Mouse (Mus musculus) lung, postnatal 0 days (tissue): ENCODE results near the gene Smg5. TPM values are rescaled to one million over a fixed set of nuclear protein-coding genes. Genes with fewer than 3 reads are reported as not detected.

Source experiments
- ATAC-seq: fragments of 200-750 bp; cut with Nextera tagmentation; 2 replicates; pipeline ENCODE4 v1.8.0; 2017; ENCODE audit warnings: moderate library complexity
- DNase-seq: peaks from one replicate; pipeline ENCODE4 v3.0.0-alpha.2; 2016; ENCODE audit warnings: low spot score
- H3K27ac ChIP-seq: fragments of 300-500 bp; sonication (generic); 2 replicates; pipeline ENCODE4 v1.5.1; 2014; ENCODE audit warnings: antibody characterized with exemption, mild to moderate bottlenecking, low read length, mixed read lengths
- H3K27me3 ChIP-seq: fragments of 300-500 bp; sonication (generic); replicated peaks from 2 replicates; pipeline ENCODE4 v1.6.1; 2014; ENCODE audit warnings: low read length, mixed read lengths; ENCODE audit not compliant: insufficient read depth
- H3K36me3 ChIP-seq: fragments of 300-500 bp; sonication (generic); 2 replicates; pipeline ENCODE4 v1.6.1; 2014; ENCODE audit warnings: low read length, mixed read lengths; ENCODE audit not compliant: insufficient read depth
- H3K4me1 ChIP-seq: fragments of 300-500 bp; sonication (generic); 2 replicates; pipeline ENCODE4 v1.6.1; 2014; ENCODE audit warnings: antibody characterized with exemption, low read depth, low read length, mixed read lengths; ENCODE audit not compliant: insufficient read depth
- H3K4me2 ChIP-seq: fragments of 300-500 bp; sonication (generic); replicated peaks from 2 replicates; pipeline ENCODE4 v1.6.1; 2014; ENCODE audit warnings: low read depth, mild to moderate bottlenecking, low read length, moderate library complexity, mixed read lengths
- H3K4me3 ChIP-seq: fragments of 300-500 bp; sonication (generic); 2 replicates; pipeline ENCODE4 v1.5.1; 2014; ENCODE audit warnings: low read depth, low read length
- H3K9ac ChIP-seq: fragments of 300-500 bp; sonication (generic); replicated peaks from 2 replicates; pipeline ENCODE4 v1.6.1; 2014; ENCODE audit warnings: low read depth, mild to moderate bottlenecking
- H3K9me3 ChIP-seq: fragments of 300-500 bp; sonication (generic); 2 replicates; pipeline ENCODE4 v1.6.1; 2016; ENCODE audit warnings: low read length, mixed read lengths
- CTCF ChIP-seq: IDR thresholded peaks from 2 replicates; pipeline ENCODE4 v1.5.1; 2016; ENCODE audit warnings: antibody characterized with exemption, mild to moderate bottlenecking
- EP300 ChIP-seq: IDR thresholded peaks from 2 replicates; pipeline ENCODE4 v1.6.1; 2016; ENCODE audit warnings: antibody characterized with exemption, mild to moderate bottlenecking, control low read depth
- WGBS: fragments of 180-500 bp; shearing (Covaris S2); extraction: QIAGEN DNeasy Blood & Tissue Kit; methylation state at CpG from one replicate; pipeline ENCODE4 v1.1.7; 2014; 5-methylcytosine and 5-hydroxymethylcytosine counted together
- polyA plus RNA-seq: library from polyadenylated mRNA; unstranded; fragments of >200 nt; fragmentation: Nextera tagmentation; extraction: Ambion mirVana; gene quantifications from 2 replicates; pipeline ENCODE4 v1.2.1, GENCODE M21; 2015

Smg5 gene
- polyA plus RNA-seq, 1 experiment from 2014 or later = 19.8 TPM

GRCm38 (mm10) chr3:88350732-88351131 is 14.7 kb downstream of the Smg5 start:
- ATAC-seq (no peak), DNase-seq (no peak)
- TF ChIP-seq CTCF (no peak), EP300 (no peak)
- Histone ChIP-seq H3K27me3 (no peaks in the 10 kb centered on the region), H3K4me2 (no peak overlapping the region), H3K4me3 (no peak overlapping the region), H3K36me3 (peaks cover 75% of the 10 kb centered on the region), H3K9ac (no peak overlapping the region), H3K9me3 (no peaks in the 10 kb centered on the region), H3K4me1 (no peaks in the 10 kb centered on the region), H3K27ac (no peak overlapping the region)
- WGBS = 78% methylated on average over 13 of the region's 13 CpGs

DNA sequence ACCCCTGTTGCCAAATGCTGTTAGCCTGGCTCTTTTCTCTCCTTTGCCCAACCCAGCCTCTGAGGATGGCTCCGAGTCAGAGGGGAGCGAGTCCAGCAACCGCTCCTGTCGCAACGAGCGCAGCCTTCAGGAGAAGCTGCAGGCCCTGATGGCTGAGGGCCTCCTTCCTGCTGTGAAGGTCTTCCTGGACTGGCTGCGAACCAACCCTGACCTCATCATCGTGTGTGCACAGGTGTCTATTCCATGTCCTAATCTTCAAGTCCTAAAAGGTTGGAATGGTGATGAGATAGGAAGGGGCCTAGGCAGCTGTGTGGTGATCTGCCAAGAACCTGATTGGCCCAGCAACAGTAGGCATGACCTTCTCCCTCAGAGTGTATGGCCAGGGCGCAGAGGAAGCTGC is 16.8 kb downstream of the Smg5 start:
- no peaks in the 10 kb centered on the region for H3K9me3 ChIP-seq
- WGBS = 81% methylated on average over 9 of the region's 9 CpGs
- H3K4me2 ChIP-seq = no peak overlapping the region
- TF ChIP-seq EP300 (no peak), CTCF (no peak)
- H3K27me3 ChIP-seq = no peaks in the 10 kb centered on the region
- H3K4me3 ChIP-seq = no peak overlapping the region
- H3K9ac ChIP-seq = no peak overlapping the region
- ATAC-seq = no peak
- H3K36me3 ChIP-seq = peaks cover 76% of the 10 kb centered on the region
- no peaks in the 10 kb centered on the region for H3K4me1 ChIP-seq
- no peak for DNase-seq
- H3K27ac ChIP-seq = no peak overlapping the region

DNA sequence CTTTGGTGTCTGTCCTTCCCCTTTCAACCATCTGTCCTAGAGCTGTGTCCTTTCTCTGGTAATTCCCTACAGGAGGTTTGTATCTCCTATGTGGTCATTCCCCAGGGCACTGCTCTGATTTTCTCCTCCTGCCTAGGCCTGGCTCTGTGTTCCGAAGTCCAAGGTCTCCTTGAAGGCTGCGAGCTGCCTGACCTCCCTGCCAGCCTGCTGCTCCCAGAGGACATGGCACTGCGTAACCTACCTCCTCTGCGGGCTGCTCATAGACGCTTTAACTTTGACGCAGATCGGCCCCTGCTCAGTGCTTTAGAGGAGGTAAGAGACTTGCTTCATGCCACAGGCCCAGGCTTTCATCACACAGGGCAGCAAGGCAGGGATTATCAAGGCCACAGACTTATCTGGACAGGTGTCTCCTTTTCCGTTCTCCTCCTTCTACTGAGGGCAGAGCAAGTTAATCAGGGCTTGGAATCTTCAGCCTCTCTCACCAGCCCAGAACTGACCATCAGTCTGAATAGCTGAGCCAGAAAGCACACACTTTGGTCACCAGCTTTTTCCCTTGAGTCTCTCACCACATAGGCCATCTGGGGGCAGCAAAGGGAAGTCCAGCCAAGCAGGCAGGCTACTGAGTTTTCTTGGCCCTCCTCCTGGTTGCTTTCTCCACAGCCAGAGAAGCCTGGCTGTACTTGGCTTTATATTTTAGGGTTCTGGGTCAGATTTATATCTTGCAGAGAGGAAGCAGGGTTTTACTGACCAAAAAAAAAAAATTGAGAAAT is 18.5 kb downstream of the Smg5 start:
- no peaks in the 10 kb centered on the region for H3K4me1 ChIP-seq
- no peak overlapping the region for H3K9ac ChIP-seq
- no peak for ATAC-seq
- DNase-seq = no peak
- no peak for TF ChIP-seq CTCF
- no peak for TF ChIP-seq EP300
- no peaks in the 10 kb centered on the region for H3K27me3 ChIP-seq
- no peak overlapping the region for H3K4me3 ChIP-seq
- no peak overlapping the region for H3K4me2 ChIP-seq
- no peak overlapping the region for H3K27ac ChIP-seq
- WGBS = 90% methylated on average over 8 of the region's 8 CpGs
- H3K9me3 ChIP-seq = no peaks in the 10 kb centered on the region
- H3K36me3 ChIP-seq = peaks cover 75% of the 10 kb centered on the region

- Histone ChIP-seq H3K9me3 (no peaks in the 10 kb centered on the region), H3K9ac (no peak overlapping the region), H3K4me2 (no peak overlapping the region), H3K4me3 (no peak overlapping the region), H3K27me3 (no peaks in the 10 kb centered on the region), H3K27ac (no peak overlapping the region), H3K36me3 (peaks cover 54% of the 10 kb centered on the region), H3K4me1 (peaks cover 2% of the 10 kb centered on the region; the same call in 1 of the 2 replicates)
- TF ChIP-seq EP300 (no peak), CTCF (no peak)
- ATAC-seq (no peak), DNase-seq (no peak)
- WGBS = 76% methylated on average over 5 of the region's 5 CpGs
Measured at GRCm38 (mm10) chr3:88359584-88359983, 23.5 kb downstream of the Smg5 start.

- H3K9ac ChIP-seq = no peak overlapping the region
- H3K4me2 ChIP-seq = no peak overlapping the region
- peaks cover 52% of the 10 kb centered on the region for H3K36me3 ChIP-seq
- DNase-seq (no peak), ATAC-seq (no peak)
- no peak overlapping the region for H3K27ac ChIP-seq
- H3K27me3 ChIP-seq = no peaks in the 10 kb centered on the region
- 58% methylated on average over 3 of the region's 3 CpGs for WGBS
- no peak overlapping the region for H3K4me3 ChIP-seq
- no peaks in the 10 kb centered on the region for H3K9me3 ChIP-seq
- peaks cover 5% of the 10 kb centered on the region; the same call in 1 of the 2 replicates for H3K4me1 ChIP-seq
- TF ChIP-seq EP300 (no peak), CTCF (no peak)
Measured at GRCm38 (mm10) chr3:88359989-88360388, 23.9 kb downstream of the Smg5 start.

DNA sequence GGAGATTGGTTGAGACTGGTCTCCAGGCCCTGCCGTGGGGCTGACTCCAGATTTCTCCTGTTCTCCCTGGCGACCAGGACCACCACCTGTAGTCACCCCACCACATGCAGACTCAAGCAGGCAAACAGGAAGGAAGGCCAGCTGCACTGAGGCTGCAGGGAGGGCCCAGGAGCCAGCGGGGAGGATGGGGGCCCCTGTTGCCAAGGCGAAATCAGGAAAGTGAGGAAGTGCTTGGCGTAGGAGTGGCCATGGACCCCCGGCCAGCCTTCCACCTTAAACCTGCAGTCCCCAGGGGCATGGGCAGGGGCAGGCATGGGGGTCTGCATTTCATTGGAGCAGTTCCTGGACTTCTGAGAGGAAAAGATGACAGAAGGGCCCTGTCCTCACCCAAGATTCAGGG is 25.0 kb downstream of the Smg5 start:
- H3K27me3 ChIP-seq = 0 out of 2 replicates have a peak, but pooled peaks cover 1% of the 10 kb centered on the region
- no peaks in the 10 kb centered on the region for H3K9me3 ChIP-seq
- ATAC-seq (no peak), DNase-seq (no peak)
- H3K4me3 ChIP-seq = no peak overlapping the region
- no peak overlapping the region for H3K4me2 ChIP-seq
- no peak overlapping the region for H3K9ac ChIP-seq
- peaks cover 5% of the 10 kb centered on the region; the same call in 1 of the 2 replicates for H3K4me1 ChIP-seq
- 59% methylated on average over 6 of the region's 6 CpGs for WGBS
- no peak overlapping the region for H3K27ac ChIP-seq
- H3K36me3 ChIP-seq = peaks cover 46% of the 10 kb centered on the region; the same call in 1 of the 2 replicates
- TF ChIP-seq EP300 (no peak), CTCF (no peak)
